Mouse (Mus musculus): ENCODE data around the gene Ttll8.
A peak's percentile ranks its signal among the peaks of the same experiment; 100 is the strongest.

Ttll8 gene

GRCm38 (mm10) chr15:88954368-88955072, at the start of gene Ttll8:
Gene Ttll8 (minus strand): TSS chr15:88954418.
- DNase-seq (ENCODE audit: extremely low read depth, low read depth): no peak

DNA sequence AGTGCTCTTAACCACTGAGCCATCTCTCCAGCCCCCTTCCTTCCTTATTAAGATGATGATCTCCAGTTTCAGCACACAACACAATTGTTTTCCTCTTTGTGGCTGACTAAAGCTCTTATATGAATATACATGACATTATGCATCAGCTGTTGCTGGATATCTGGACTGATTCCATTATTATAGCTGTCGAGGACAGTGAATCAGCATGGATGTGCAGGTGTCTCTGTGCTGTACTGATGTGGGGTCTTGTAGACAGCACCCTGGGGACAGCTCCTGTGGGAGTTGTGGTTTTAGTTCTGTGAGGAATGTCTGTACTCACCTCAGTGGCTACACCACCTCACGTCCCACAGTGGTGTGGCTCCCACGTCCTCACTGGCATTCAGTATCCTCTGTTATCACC, 47.0 kb upstream of the Ttll8 start:
- no peak for DNase-seq (ENCODE audit: extremely low read depth, low read depth)

DNA sequence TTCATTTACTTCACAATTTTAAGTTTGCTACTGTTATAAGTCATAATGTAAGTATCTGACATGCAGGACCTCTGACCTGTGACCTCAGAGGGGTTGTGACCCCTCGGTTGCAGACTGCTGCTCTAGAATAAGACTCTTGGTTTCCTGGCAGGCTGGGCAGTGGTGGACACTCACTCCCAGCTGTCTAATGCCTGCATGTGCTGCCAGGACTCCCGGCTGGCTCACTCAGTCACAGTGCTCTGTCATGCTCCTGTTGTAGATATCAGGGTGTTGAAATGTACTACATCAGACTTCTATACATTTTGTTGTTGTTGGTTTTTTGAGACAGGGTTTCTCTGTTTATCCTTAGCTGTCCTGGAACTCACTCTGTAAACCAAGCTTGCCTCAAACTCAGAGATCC, 46.1 kb upstream of the Ttll8 start:
- DNase-seq (ENCODE audit: extremely low read depth, low read depth): no peak

DNA sequence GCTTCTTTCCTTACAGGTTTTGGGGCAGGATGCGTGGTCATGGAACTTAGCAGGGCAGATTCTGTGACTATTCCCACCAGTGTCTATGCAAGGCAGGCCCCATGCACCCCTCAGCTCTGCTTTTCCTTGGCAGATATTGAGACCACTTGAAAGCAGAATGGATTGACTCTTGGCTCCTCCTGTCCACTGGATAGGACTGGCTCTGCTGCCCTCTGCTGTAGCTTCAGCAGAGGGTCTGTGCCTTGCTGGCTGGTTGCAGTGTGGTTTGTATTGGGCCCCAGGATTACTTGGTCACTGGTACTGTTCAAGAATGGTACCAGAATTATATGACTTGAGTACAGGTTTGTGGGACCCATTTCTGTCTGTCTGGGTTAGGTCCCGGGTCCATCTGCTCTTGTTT, 44.9 kb upstream of the Ttll8 start:
- no peak for DNase-seq (ENCODE audit: extremely low read depth, low read depth)

- no peak for DNase-seq (ENCODE audit: extremely low read depth, low read depth)
These were observed 44.4 kb upstream of the Ttll8 start for GRCm38 (mm10) chr15:88998636-88999035.

- peak; percentile 5 for DNase-seq (ENCODE audit: extremely low read depth, low read depth)
These were observed 35.0 kb upstream of the Ttll8 start for GRCm38 (mm10) chr15:88989236-88989635.

GRCm38 (mm10) chr15:88982534-88983079, 28.4 kb upstream of the Ttll8 start, which contains the start of gene Mov10l1:
Gene Mov10l1 (plus strand): TSS chr15:88982909.
- DNase-seq (ENCODE audit: extremely low read depth, low read depth): no peak

DNA sequence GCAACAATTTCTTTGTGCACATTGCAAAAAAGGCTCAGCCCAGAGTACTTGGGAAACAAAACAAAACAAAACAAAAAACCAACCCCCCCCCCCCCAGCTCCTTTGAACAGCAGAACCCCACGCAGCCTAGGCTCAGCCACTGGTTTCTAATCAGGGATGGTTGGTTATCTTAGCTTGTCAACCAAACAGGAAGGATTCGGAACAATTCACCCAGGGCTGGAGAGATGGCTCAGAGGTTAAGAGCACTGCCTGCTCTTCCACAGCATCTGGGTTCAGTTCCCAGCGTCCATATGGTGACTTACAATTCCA, 24.9 kb upstream of the Ttll8 start:
- DNase-seq (ENCODE audit: extremely low read depth, low read depth): no peak

GRCm38 (mm10) chr15:88978281-88979137, 24.3 kb upstream of the Ttll8 start, which contains the start of gene Mlc1:
Gene Mlc1 (minus strand): TSS chr15:88979007.
- no peak for DNase-seq (ENCODE audit: extremely low read depth, low read depth)

DNA sequence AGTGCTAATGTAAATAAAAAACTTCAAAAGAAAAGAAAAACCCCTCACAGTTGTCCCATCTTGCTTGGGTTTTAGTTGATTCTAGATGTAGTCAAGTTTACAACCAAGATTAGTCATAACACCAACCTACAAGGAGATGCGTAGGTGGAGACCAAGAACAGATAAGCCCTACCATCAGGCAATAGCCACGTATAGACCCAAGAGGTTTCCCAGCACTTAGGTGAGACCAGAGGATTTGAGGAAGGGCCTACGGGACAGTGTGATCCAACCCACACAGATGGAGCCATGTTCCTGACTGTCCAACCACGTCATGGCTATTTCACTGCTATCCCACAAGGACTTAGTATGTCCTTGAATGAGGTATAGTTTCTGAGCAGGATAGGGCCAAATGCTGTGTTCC, 18.1 kb upstream of the Ttll8 start:
- DNase-seq (ENCODE audit: extremely low read depth, low read depth): no peak

GRCm38 (mm10) chr15:88964070-88964578, 9.9 kb upstream of the Ttll8 start:
- no peak for DNase-seq (ENCODE audit: extremely low read depth, low read depth)

DNA sequence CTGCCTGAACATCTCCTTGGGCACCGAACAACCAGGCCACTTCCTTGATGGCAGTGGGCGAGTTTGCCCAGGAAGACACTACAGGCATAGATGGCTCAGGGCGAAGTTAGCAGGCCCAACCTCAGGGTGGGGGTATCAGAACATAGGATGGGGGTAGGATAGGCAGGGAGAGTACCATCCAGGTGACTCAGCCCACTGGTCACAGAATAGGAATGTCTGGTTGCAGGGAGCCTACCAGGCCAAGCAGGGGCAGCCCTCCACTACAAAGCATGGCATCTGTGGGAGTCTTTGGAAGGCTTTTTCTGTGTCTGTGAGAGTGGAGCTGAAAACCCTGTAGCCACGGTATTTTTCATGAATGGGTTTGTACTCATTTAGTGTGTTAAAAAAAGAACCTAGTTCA, 3.3 kb upstream of the Ttll8 start:
- no peak for DNase-seq (ENCODE audit: extremely low read depth, low read depth)

GRCm38 (mm10) chr15:88955342-88955741, 1.1 kb upstream of the Ttll8 start:
- DNase-seq (ENCODE audit: extremely low read depth, low read depth): no peak

GRCm38 (mm10) chr15:88951246-88951645, 3.0 kb downstream of the Ttll8 start:
- DNase-seq (ENCODE audit: extremely low read depth, low read depth): no peak

DNA sequence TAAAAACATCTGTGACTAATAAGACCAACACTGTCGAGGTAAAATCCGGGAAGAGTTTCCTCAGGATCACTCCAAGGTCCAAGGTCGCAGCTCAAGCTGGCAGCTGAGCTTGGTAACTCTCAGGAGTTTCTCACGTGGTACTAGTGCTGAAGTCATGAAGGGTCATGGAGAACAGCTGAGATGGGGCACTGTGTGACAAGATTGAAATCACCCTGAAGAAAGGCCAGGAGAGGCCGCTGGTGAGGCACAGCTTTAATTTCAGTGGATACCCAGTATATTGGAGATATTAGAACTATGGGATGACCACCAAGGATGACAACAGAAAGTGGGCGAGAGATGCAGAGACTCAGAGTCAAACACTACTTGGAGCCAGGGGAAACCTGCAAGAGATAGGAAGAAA, 7.4 kb downstream of the Ttll8 start:
- DNase-seq (ENCODE audit: extremely low read depth, low read depth): peak; percentile 2

DNA sequence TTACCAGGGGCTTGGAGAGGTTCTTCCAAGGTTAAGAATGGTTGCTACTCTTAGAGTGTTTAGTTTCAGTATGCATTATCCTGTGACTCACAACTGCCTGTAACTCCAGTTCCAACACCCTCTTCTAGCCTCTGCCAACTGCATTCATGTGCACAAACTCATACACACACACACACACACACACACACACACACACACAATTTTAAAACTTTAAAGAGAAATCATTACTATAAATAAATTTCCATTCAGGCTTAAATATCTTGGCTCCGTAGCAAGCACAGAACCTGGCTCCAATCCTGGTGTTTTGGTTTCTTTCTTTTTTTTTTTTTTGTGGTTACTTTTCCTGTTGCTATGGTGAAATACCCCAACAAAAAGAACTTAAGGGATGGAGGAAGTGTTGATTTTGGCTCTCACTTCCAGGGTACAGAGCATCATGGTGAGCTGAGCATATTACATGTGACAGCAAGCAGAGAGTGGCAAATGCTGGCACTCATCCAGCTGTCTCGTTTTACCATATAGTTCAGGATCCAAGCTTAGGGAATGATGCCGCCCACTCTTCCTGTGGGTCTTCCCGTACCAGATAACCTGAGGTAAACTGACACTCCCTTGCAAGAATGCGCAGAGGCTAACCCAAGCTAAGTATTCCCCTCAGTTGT, 10.2 kb downstream of the Ttll8 start:
- DNase-seq (ENCODE audit: extremely low read depth, low read depth): no peak

DNA sequence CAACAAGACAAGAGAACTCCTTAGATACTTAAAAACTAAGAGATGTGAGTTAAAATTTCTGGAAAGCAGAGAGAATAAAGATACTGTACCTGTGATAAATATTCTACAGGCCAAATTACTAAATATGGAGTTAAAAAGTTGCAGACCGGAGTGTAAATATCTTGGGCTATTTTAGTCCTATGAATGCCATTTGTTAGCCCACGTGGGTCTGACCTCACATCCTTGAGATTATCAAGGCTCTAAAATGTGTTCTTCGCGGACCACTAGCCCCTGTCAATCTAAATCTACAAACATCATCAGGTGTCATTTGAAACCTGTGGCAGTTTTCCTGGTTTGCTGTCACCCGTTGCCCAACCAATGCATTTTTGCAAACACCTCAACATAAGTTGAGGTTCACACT, 11.4 kb downstream of the Ttll8 start:
- no peak for DNase-seq (ENCODE audit: extremely low read depth, low read depth)

GRCm38 (mm10) chr15:88937291-88937650, 16.9 kb downstream of the Ttll8 start:
- DNase-seq (ENCODE audit: extremely low read depth, low read depth): no peak

DNA sequence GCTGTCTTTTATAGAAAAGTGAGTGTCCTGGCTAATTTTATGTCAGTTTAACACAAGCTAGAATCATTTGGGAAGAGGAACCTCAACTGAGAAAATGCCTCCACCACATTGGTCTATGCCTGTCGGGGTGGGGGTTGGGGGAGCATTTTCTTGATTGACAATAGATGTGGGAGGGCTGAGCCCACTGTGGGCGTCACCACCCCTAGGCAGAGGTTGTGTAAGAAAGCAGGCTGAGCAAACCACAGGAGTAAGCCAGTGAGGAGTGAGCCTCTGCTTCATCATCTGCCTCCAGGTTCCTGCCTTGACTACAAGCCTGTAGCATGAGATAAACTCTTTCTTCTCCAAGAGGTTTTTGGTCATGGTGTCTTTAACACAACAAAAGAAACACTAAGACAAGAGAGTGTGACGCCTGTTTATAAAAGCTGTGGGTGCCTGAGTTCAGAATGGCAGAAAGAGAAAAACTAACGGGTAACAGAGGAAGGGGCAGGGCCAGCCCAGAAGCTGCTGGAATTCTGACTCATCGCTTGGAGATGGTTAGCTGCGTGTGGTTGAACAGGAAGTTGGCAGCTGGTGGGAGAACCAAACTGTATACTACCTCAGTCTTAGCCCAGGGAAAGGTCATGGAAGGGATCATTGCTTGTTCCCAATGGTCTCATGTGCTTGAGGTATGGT, 17.5 kb downstream of the Ttll8 start:
- peak; percentile 8 for DNase-seq (ENCODE audit: extremely low read depth, low read depth)

DNA sequence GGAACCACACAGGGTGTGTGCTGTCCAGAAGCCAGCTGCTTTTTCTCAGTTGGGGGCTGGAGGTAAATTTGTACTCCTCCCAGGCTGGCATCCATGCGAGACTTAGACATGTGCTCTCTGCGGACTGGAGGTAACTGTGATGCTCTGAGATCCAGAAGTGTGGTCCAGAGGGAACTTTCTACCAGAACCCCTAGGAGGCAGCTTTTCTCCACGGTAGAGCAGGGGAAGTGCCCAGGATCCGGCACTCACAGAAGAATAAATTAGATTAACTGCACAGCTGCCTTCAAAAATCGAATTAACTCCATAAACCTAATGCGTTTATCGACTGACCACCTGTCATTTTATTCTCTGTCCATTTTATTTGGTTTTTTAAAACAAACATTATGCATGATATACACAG, 20.1 kb downstream of the Ttll8 start:
- DNase-seq (ENCODE audit: extremely low read depth, low read depth): no peak

DNA sequence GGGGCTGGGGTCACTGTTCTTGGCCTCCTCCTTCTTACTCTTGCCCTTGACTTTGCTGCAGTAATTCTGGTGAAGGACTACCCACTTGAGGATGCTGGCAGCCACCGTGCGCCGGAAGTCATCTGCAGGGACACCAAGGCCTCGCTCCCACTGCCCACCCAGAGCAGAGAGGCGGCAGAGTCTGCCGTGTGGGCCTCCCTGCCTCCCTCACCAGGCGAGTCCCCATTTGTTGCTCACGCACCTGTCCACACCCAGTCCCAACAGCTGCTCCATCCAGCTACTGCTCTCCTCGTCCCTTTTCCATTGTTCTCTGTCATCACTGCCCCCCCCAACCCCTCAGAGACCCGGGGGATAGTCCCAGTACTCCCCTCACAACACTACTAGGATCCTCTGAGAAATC, 21.6 kb downstream of the Ttll8 start:
- DNase-seq (ENCODE audit: extremely low read depth, low read depth): no peak

- no peak for DNase-seq (ENCODE audit: extremely low read depth, low read depth)
These were observed 32.3 kb downstream of the Ttll8 start for GRCm38 (mm10) chr15:88921992-88922310.

Measured in MEL-GATA-1-ER (cell line).